Mouse (Mus musculus) heart, adult 18-20 months (tissue): ENCODE data around the gene Olfr552. TPM values are rescaled to one million over a fixed set of nuclear protein-coding genes. Genes with fewer than 3 reads are reported as not detected.
"Not testable (repeated sequence)": the region's sequence is repeated elsewhere in the genome, so short reads cannot be mapped to it uniquely, and the experiment has no call there.

Source experiments
- DNase-seq, 2 experiments: peaks; one replicate each; pipeline ENCODE4 v3.0.0; 2021 to 2022; ENCODE audit warnings: mixed read lengths in 1 of 2
- long read RNA-seq, 2 experiments: library from polyadenylated mRNA; stranded (forward); transcript quantifications; one replicate each; pipeline ENCODE4 v2.0.0; 2021
- total RNA-seq, 2 experiments: library from RNA; stranded (reverse); gene quantifications; 2 replicates each; pipeline ENCODE4 v1.2.3; 2021

Gene Olfr552
- under 1 TPM; 0.10 to 0.23 TPM for total RNA-seq
- long read RNA-seq, experiment 1, result 0 reads
- long read RNA-seq, experiment 2, result 0 reads

DNA sequence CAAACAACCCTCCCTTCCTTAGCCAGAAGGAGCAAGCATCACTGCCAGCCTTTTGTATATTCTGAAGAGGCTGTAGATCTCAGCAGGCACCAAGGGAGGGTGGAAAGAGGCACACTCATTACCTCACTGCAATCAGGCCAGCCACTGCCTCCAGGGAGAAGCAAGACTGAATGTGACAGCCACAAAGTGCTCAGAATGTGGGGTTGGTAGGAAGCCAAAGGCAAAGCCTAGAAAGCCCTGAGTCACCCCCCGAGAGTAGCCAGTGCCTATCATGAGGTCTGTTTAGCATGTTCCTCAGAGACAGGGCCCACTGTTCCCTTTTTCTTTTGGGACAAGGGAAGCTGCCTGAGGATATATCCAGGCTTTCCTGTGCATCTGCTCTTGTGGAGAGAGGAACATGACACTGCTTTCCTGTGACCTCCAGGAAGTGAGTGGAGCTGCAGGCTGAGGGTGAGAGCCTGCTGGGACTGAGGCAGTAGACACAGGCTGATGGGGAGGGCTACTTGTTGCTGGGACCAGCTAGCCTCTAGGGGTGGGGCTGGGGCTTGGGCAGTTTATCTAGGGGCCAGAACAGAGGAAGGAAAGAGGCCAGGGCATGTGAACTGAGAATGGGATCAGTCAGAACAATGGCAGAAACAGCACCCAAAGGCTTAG is at the start of gene Olfr552:
Olfr552 (plus strand) TSS at position 393 of the 654 bp plus-strand sequence.
- no peak for DNase-seq

DNA sequence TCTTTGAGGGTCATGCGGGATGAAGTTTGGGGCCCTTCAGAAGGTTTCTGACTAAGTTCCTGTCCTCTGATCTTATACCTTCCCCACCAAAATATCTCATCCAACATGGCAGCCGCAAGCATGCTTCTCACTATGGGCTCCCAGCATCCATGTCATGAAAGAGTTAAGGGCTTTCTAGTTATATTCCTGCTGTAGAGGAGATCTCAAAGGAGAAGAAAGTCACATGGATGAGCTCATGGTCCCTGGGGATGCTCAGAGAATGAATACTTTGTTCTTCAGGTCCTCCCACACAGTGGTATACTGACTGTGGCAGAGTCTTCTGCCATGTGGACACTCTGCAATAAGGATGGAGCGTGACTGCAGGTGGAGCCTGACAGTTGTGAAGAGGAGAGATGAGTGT is 48.0 kb upstream of the Olfr552 start, which contains the start of gene Olfr549:
Olfr549 (plus strand) TSS at position 301 of the 400 bp plus-strand sequence.
- no peak for DNase-seq

DNA sequence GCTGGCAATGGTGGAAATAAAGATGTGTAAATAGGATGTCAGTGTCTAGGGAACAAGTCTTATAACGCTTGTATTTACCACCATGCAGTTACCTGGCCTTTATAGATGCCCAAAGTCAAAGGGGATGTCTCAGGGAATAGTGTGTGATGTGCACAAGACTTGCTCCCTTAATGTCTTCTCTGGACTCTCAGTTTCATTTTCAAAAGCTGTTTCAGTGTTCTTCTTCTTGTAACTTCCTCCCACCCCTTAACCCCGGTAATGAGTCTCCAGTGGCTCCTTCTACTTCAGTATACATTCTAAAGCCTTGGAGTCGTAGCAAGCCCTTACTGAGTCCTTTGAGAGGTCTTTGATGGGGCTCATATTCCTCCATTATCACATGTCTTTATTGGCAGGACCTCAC is 44.3 kb upstream of the Olfr552 start:
- no peak for DNase-seq

DNA sequence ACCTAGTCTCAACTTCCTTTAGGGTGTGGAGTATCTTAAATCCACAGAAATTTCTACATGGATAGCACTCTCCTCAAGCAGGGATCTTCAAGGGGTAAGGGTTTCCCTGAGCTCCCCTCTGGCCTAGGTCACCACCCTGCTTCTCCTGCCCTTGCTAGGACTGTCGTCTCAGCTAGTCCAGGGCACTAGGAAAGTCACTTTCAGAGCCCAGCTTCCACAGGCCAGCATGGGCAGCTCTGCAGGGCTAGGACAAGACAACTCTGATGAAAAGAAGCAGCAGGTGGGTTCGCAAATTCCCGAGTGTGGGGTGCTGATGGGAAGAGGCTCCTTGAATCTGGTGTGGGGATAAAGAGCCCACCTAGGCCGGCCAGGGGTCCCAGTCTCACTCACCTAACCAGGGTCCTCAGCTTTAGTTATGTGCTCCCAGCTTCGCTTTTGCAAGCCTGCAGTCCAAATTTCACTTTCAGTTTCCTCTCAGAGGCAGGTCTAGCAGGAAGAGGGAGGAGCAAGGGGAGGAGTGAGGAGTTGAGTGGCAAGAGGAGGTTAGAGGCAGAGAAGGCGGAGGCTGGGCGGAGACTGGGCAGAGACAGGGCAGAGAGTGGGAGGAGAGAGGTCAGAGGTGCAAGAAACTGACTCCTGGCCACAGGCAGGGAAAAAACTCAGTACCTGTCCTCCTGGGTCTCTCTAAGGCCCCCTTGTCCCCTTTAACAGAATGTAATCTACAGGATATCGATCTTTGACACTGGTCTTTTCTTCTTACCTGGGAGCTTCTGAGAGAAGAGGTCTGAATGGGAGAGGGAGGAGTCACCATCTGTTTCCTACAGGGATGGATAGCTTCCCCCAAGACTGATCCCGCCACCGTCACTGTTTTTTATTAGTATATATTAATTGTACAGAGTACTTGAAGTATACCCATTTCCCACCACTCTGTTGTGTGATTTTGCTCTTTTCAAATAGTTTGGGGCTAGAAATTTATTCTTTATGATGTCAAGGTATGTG is 32.3 kb upstream of the Olfr552 start, which contains the start of gene Trim21:
Trim21 (minus strand) TSS at position 488 of the 999 bp plus-strand sequence.
- DNase-seq, result peak; percentile 96 to 97

DNA sequence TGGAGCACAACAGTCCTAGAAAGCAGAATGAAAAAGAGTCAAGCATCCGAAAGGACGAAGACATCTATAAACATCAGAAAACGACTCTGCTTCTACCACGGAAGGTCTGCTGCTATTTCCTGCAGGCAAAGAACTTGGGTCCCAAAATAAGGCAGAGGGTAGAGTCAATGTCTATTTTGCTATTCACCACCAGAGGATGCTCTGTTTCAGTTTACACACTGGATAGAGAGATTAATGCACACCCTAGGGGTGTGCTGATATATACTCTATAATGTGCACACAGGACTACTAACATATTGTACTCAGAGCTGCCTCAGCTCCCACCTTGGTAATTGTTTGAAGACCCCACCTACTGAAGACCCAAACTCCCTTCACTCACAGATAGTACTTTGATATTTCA is 31.4 kb upstream of the Olfr552 start:
- DNase-seq, result no peak

DNA sequence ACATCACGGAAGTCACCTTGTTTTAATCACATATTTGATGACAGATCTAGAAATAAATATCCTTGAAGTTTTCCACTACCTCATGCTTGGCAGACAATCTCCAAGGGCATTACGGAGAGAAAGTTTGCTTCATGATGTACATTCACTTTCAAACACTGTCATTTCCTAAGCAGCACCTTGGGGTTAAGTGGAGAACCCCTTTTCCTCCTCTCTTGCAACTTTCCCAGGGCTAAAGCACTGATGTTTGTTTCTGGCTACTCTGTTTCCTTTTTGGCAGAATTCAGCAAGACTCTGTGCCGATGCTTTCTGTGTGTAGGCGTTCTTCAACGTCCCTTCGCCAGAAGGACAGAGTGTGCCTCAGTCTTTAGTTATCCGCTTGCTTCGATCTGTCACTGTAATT is 26.4 kb upstream of the Olfr552 start, which contains the start of gene Olfr550:
Olfr550 (plus strand) TSS at position 301 of the 400 bp plus-strand sequence.
- peak; percentile 11 to 21 for DNase-seq

DNA sequence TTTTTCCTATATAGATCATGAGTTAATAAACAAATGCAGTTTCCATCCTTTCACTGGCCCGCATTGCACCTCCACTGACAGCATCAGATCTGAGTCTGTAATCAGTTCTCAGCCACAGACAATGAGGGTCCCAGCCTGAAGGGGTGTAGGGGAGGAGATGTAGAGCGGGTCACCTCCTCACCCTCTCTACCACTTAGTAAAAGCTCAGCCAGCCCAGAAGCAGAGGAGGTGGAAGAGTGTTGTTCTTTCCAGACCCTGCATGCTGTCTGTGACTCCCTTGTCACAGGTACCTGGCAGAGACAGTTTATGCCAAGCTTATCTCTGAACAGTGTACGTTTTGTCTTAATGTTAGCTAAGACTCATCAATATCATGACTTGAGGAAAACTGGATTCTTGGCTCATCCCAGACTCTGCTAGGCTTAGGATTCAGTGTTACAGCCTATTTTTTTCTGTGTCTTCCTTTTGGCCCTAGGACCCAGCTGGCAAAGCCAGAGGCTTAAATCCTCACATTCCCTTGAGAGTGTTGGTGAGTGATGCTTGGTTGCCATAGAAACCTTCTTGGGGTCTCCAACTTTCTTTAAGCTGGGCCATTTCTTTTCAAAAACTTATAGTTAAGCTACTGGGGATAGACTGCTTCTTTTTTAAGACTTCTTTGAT is 24.3 kb upstream of the Olfr552 start:
- no peak for DNase-seq

DNA sequence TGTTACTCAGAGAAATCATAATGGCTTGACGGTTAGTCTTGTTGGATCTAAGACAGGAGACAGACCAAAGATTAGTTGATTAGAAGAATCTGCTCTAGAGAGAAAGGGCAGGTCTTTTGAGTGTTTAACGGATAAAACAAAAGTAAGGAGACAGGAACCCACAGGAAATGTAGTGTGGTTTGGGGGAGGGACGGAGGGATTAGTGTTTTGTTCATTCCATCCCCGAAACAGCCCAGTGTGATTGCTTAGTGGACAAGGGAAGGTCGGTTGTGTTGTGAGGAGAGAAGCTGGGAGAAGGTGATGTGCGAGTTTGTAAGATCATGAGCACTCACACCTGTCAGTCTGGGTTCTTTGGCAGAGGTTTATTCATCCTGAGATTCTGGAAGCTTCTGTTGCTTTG is 21.6 kb upstream of the Olfr552 start:
- DNase-seq, result no peak

DNA sequence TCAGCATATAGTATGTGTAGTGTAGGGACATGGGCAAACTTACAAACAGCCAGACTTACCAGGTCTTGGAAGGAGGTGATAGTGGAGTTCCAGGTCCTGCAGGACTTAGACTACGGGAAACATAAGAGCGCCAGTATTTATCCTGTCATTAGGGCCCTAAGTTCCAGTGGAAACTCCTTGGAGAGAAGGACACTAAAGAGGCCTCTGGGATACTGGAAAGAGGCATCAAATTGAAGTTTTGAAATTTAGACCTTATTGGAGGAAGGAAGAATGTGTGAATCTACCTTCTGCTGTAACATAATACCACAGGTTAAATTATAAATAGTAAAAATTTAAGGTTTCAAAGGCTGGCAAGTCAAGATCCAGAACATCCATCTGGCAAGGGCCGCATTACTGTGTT is 5.8 kb upstream of the Olfr552 start, which contains the start of gene Olfr551:
Olfr551 (minus strand) TSS at position 101 of the 400 bp plus-strand sequence.
- DNase-seq, result no peak

DNA sequence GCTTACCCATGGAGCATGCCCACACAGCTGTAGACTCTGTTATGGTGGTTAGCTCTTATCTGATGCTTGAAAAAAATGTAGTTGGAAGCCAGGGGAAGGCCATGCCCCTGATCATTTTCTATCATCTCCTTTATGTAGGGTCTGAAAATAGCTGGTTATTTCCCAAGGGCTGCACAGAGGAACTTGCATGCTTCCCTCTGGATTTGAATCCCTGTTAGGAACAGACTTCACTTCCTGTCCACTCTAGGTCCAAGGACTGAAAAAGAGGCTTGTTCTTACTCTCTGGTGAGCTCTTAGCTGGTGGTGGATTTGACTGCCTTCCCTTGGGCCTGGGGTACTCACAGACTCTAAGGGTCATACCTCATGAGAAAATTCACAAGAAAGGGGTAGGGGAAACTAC is 20.5 kb downstream of the Olfr552 start, which contains the start of gene Olfr553:
Olfr553 (minus strand) TSS at position 101 of the 400 bp plus-strand sequence.
- DNase-seq, result no peak

DNA sequence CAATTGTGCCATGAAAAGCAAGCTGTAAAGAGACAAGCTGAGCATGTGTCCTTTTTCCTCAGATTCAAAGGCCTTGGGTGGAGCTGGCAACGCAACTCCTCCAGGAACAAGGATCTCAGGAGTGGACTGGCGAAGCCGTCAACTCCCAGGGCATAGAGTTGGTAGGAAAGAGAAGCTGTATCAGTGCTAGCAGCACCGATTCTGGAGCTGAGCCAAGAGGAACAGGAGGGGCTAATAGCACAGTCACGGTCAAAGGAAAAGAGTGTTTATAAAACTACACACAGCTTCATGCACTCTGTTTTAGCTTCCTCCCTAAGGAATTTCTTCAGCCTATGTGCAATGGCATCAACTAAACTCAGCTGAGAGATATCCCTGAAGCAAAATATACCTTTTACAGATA is 22.0 kb downstream of the Olfr552 start:
- peak; percentile 36 to 43 for DNase-seq

DNA sequence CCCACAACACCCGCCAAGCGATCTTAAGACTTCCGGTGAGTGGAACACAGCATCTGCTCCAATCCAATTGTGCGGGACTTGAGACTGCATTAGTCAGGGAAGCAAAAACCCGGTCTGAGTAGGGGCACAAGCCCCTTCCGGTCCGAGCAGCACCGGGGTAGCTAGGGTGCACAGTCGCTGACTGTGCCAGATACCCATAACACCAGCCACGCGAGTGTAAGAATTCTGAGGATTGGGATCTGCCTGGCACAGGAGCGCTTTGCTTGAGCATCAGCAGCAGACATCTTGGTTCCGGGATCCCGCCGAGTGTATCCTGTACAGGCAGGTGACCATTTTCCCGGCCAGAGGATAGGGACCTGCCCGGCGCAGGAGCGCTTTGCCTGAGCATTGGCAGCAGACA is 22.8 kb downstream of the Olfr552 start:
- not testable (repeated sequence) for DNase-seq

DNA sequence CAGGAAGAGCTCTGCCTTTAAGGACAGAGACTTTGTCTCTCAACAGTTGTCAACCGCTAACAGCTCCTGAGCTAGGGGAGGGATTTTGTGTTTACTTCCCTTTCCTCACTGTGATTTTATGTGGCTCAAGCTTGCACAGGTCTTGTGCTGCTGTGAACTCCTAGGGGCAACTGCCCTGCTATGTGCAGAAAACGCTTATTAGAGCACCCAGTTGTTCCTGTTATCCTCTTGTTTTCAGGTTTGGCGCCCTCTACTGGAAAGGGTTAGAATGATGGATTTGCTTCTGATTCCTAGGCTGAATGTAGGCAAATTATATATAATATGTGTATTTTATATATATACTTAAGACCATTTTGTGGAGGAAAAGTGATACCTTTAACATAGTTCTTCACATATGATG is 39.1 kb downstream of the Olfr552 start:
- peak; percentile 39 to 76 for DNase-seq

DNA sequence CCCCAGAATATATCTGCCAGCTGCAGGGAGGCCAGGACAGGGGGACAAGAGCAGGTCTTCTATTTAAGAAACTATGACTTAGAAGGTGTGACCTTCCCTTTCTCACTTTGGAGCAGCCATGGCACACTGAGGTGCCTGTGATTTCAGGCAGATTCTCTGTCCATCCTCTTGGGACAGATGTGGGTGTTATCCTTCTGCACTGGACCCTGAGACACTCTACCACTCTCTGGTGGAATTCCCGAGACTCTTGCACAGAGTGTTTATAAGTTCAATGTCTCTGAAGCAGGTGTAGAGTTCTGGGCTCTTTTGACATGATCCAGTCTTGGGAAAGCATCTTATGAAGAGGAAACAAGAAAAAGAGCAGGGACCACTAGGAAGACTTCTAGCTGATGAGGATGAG is 40.6 kb downstream of the Olfr552 start, which contains the start of gene Olfr554:
Olfr554 (plus strand) TSS at position 301 of the 400 bp plus-strand sequence.
- no peak for DNase-seq

DNA sequence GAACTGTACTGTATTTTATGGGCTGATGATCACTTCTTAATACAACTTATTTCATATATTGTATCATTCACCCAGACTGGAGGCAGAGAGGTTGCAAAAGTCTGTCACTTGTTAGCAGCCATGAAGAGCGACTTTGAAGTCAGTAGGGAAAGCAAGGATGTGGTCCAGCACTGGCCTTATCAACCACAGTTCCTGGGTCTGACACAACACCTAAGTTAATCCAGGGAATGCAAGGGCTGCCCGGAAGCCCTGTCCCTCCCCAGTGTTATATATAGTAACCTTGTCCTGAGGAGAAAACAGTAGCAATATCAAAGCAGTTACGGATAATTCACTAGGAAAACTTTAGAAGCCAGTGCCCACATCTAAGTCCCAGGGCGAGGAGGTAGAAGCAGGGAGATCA is 47.4 kb downstream of the Olfr552 start:
- peak; percentile 8 to 16 for DNase-seq

Other genes with a start within 250 kb of the Olfr552 start
- 10 to 100 TPM in 1 of 2 experiments, 1 to 10 TPM in 1; 9.5 to 10.1 TPM for gene Rrm1, start 156.1 kb upstream of the Olfr552 start, total RNA-seq
- gene Olfr543, start 116.1 kb upstream of the Olfr552 start, total RNA-seq, result not detected
- gene Olfr544, start 109.5 kb upstream of the Olfr552 start, total RNA-seq, result not detected
- gene Olfr545, start 98.2 kb upstream of the Olfr552 start, total RNA-seq, result not detected
- not detected for gene Olfr547, start 63.0 kb upstream of the Olfr552 start, total RNA-seq
- not detected for gene Olfr548-ps1, start 56.9 kb upstream of the Olfr552 start, total RNA-seq
- gene Olfr549, start 47.9 kb upstream of the Olfr552 start, total RNA-seq, result not detected
- gene Trim21, start 32.3 kb upstream of the Olfr552 start, total RNA-seq, result 1 to 10 TPM; 5.3 TPM
- under 1 TPM; 0.05 to 0.18 TPM for gene Olfr550, start 26.3 kb upstream of the Olfr552 start, total RNA-seq
- not detected for gene Olfr551, start 5.9 kb upstream of the Olfr552 start, total RNA-seq
- gene Olfr553, start 20.4 kb downstream of the Olfr552 start, total RNA-seq, result not detected
- gene Olfr554, start 40.7 kb downstream of the Olfr552 start, total RNA-seq, result not detected
- gene Olfr555, start 61.1 kb downstream of the Olfr552 start, total RNA-seq, result not detected
- gene Olfr556, start 67.1 kb downstream of the Olfr552 start, total RNA-seq, result not detected
- gene Trim68, start 89.6 kb downstream of the Olfr552 start, total RNA-seq, result 1 to 10 TPM; 6.7 to 8.5 TPM
- not detected for gene Olfr557, start 98.1 kb downstream of the Olfr552 start, total RNA-seq
- 1 to 10 TPM; 2.3 TPM for gene Olfr558, start 104.4 kb downstream of the Olfr552 start, total RNA-seq
- not detected for gene Olfr33, start 121.3 kb downstream of the Olfr552 start, total RNA-seq
- not detected for gene Olfr559, start 129.7 kb downstream of the Olfr552 start, total RNA-seq
- gene Olfr560, start 161.6 kb downstream of the Olfr552 start, total RNA-seq, result not detected
- gene Olfr78, start 161.7 kb downstream of the Olfr552 start, total RNA-seq, result under 1 TPM; 0.49 to 0.60 TPM
- gene Olfr561, start 173.5 kb downstream of the Olfr552 start, total RNA-seq, result not detected
- not detected for gene Olfr564, start 205.7 kb downstream of the Olfr552 start, total RNA-seq